Mouse (Mus musculus): ENCODE results near the gene Pcbp2.
A peak's percentile ranks its signal among the peaks of the same experiment; 100 is the strongest.

The Pcbp2 gene

GRCm38 (mm10) chr15:102524892-102525485 is 54.6 kb downstream of the Pcbp2 start, which contains the start of gene Npff:
Npff (minus strand) TSS chr15:102524942.
- DNase-seq (ENCODE audit: low spot score in 2 of 2) = peak; percentile 70 to 90

- DNase-seq (ENCODE audit: low spot score in 2 of 2) = no peak
These were observed 56.0 kb downstream of the Pcbp2 start for GRCm38 (mm10) chr15:102526111-102527002.

- DNase-seq (ENCODE audit: low spot score in 2 of 2) = no peak
These were observed 57.6 kb downstream of the Pcbp2 start for GRCm38 (mm10) chr15:102527936-102528335.

- no peak for DNase-seq (ENCODE audit: low spot score in 2 of 2)
These were observed 58.1 kb downstream of the Pcbp2 start for GRCm38 (mm10) chr15:102528396-102528795.

- DNase-seq (ENCODE audit: low spot score in 2 of 2) = no peak
These were observed 60.2 kb downstream of the Pcbp2 start for GRCm38 (mm10) chr15:102530566-102530965.

- no peak for DNase-seq (ENCODE audit: low spot score in 2 of 2)
These were observed 61.2 kb downstream of the Pcbp2 start for GRCm38 (mm10) chr15:102531586-102531985.

GRCm38 (mm10) chr15:102532106-102532900 is 62.0 kb downstream of the Pcbp2 start:
- DNase-seq (ENCODE audit: low spot score in 2 of 2) = no peak

- DNase-seq (ENCODE audit: low spot score in 2 of 2) = no peak
These were observed 63.6 kb downstream of the Pcbp2 start for GRCm38 (mm10) chr15:102533926-102534325.

- no peak for DNase-seq (ENCODE audit: low spot score in 2 of 2)
These were observed 74.5 kb downstream of the Pcbp2 start for GRCm38 (mm10) chr15:102544801-102545200.

- no peak for DNase-seq (ENCODE audit: low spot score in 2 of 2)
These were observed 75.9 kb downstream of the Pcbp2 start for GRCm38 (mm10) chr15:102546246-102546645.

- no peak for DNase-seq (ENCODE audit: low spot score in 2 of 2)
These were observed 76.5 kb downstream of the Pcbp2 start for GRCm38 (mm10) chr15:102546677-102547427.

- no peak for DNase-seq (ENCODE audit: low spot score in 2 of 2)
These were observed 77.1 kb downstream of the Pcbp2 start for GRCm38 (mm10) chr15:102547478-102547877.

Data from spleen, postnatal 4 days (tissue).